Mouse (Mus musculus): ENCODE measurements around the gene Btk. TPM values are rescaled to one million over a fixed set of nuclear protein-coding genes. Genes with fewer than 3 reads are reported as not detected.

The Btk gene
- polyA plus RNA-seq, 1 experiment, result 0.20 TPM

- TF ChIP-seq POLR2A (IDR thresholded peaks at IDR 0.05; ENCODE audit: control insufficient read depth, low read depth, low read length) (no peak), CTCF (IDR thresholded peaks at IDR 0.05; ENCODE audit: control insufficient read depth, insufficient read depth, insufficient replicate concordance, low read depth, low read length) (no peak)
- Histone ChIP-seq H3K36me3 (ENCODE audit: control insufficient read depth, insufficient read depth, low read length) (no peaks in the 10 kb centered on the region), H3K27ac (ENCODE audit: control insufficient read depth, insufficient read depth, low read depth, low read length) (no peak overlapping the region), H3K27me3 (ENCODE audit: control insufficient read depth, insufficient read depth, low read length) (no peaks in the 10 kb centered on the region), H3K4me1 (ENCODE audit: control insufficient read depth, insufficient read depth, low read length) (no peaks in the 10 kb centered on the region), H3K4me3 (ENCODE audit: control insufficient read depth, low read depth, low read length) (no peak overlapping the region)
Observed at GRCm38 (mm10) chrX:134523772-134524171, 59.6 kb downstream of the Btk start.

GRCm38 (mm10) chrX:134509473-134509872, 73.9 kb downstream of the Btk start:
- no peaks in the 10 kb centered on the region for H3K36me3 ChIP-seq (ENCODE audit: control insufficient read depth, insufficient read depth, low read length)
- no peaks in the 10 kb centered on the region for H3K4me1 ChIP-seq (ENCODE audit: control insufficient read depth, insufficient read depth, low read length)
- no peak for TF ChIP-seq POLR2A (IDR thresholded peaks at IDR 0.05; ENCODE audit: control insufficient read depth, low read depth, low read length)
- no peak overlapping the region for H3K27ac ChIP-seq (ENCODE audit: control insufficient read depth, insufficient read depth, low read depth, low read length)
- no peak overlapping the region for H3K4me3 ChIP-seq (ENCODE audit: control insufficient read depth, low read depth, low read length)
- H3K27me3 ChIP-seq (ENCODE audit: control insufficient read depth, insufficient read depth, low read length), result no peaks in the 10 kb centered on the region

- TF ChIP-seq CTCF (IDR thresholded peaks at IDR 0.05; ENCODE audit: control insufficient read depth, insufficient read depth, insufficient replicate concordance, low read depth, low read length) (no peak), POLR2A (IDR thresholded peaks at IDR 0.05; ENCODE audit: control insufficient read depth, low read depth, low read length) (no peak)
- Histone ChIP-seq H3K4me3 (ENCODE audit: control insufficient read depth, low read depth, low read length) (no peak overlapping the region), H3K27me3 (ENCODE audit: control insufficient read depth, insufficient read depth, low read length) (no peaks in the 10 kb centered on the region), H3K4me1 (ENCODE audit: control insufficient read depth, insufficient read depth, low read length) (no peaks in the 10 kb centered on the region), H3K27ac (ENCODE audit: control insufficient read depth, insufficient read depth, low read depth, low read length) (no peak overlapping the region), H3K36me3 (ENCODE audit: control insufficient read depth, insufficient read depth, low read length) (no peaks in the 10 kb centered on the region)
Observed at GRCm38 (mm10) chrX:134507977-134508376, 75.4 kb downstream of the Btk start.

- H3K4me3 ChIP-seq (ENCODE audit: control insufficient read depth, low read depth, low read length), result no peak overlapping the region
- H3K27ac ChIP-seq (ENCODE audit: control insufficient read depth, insufficient read depth, low read depth, low read length), result no peak overlapping the region; the same call in 1 of the 2 replicates
- H3K4me1 ChIP-seq (ENCODE audit: control insufficient read depth, insufficient read depth, low read length), result no peaks in the 10 kb centered on the region
- no peak for TF ChIP-seq POLR2A (IDR thresholded peaks at IDR 0.05; ENCODE audit: control insufficient read depth, low read depth, low read length)
- H3K27me3 ChIP-seq (ENCODE audit: control insufficient read depth, insufficient read depth, low read length), result no peaks in the 10 kb centered on the region
- no peaks in the 10 kb centered on the region for H3K36me3 ChIP-seq (ENCODE audit: control insufficient read depth, insufficient read depth, low read length)
Observed at GRCm38 (mm10) chrX:134500651-134501050, 82.7 kb downstream of the Btk start.

Other genes starting within 250 kb of the Btk start
- gene Drp2, start 179.0 kb downstream of the Btk start, polyA plus RNA-seq (2012; rRNA removed), result 2.2 and 2.9 TPM in 2 replicates
- 9.6 and 11.8 TPM in 2 replicates for gene Taf7l, start 107.1 kb downstream of the Btk start, polyA plus RNA-seq (2012; rRNA removed)
- gene Timm8a1, start 41.7 kb downstream of the Btk start, polyA plus RNA-seq (2012; rRNA removed), result 0.57 and 0.64 TPM in 2 replicates
- gene Rpl36a, start 2.1 kb upstream of the Btk start, polyA plus RNA-seq (2012; rRNA removed), result 22.6 and 26.1 TPM in 2 replicates
- 0.73 and 0.80 TPM in 2 replicates for gene Gla, start 17.6 kb upstream of the Btk start, polyA plus RNA-seq (2012; rRNA removed)
- gene Hnrnph2, start 17.6 kb upstream of the Btk start, polyA plus RNA-seq (2012; rRNA removed), result 4.8 and 6.4 TPM in 2 replicates
- gene Armcx4, start 102.9 kb upstream of the Btk start, polyA plus RNA-seq (2012; rRNA removed), result 0.17 and 0.28 TPM in 2 replicates
- 0.70 and 1.1 TPM in 2 replicates for gene Armcx1, start 134.4 kb upstream of the Btk start, polyA plus RNA-seq (2012; rRNA removed)
- 1.6 and 1.8 TPM in 2 replicates for gene Armcx6, start 167.8 kb upstream of the Btk start, polyA plus RNA-seq (2012; rRNA removed)
- gene Armcx3, start 173.0 kb upstream of the Btk start, polyA plus RNA-seq (2012; rRNA removed), result 1.1 and 1.5 TPM in 2 replicates
- 2.5 and 3.3 TPM in 2 replicates for gene Armcx2, start 225.7 kb upstream of the Btk start, polyA plus RNA-seq (2012; rRNA removed)

Data from testis, adult 2 months (tissue).